Mouse (Mus musculus) midbrain, embryonic 16.5 days (tissue): ENCODE data around the gene Pih1d2. TPM values are rescaled to one million over a fixed set of nuclear protein-coding genes. Genes with fewer than 3 reads are reported as not detected.

Source experiments
- ATAC-seq: fragments of 200-750 bp; cut with Nextera tagmentation; 2 replicates; pipeline ENCODE4 v1.8.0; 2017; ENCODE audit warnings: moderate TSS enrichment
- H3K27ac ChIP-seq: fragments of 300-500 bp; sonication (generic); 2 replicates; pipeline ENCODE4 v1.5.1; 2014; ENCODE audit warnings: mild to moderate bottlenecking, low read length, mixed read lengths
- H3K27me3 ChIP-seq: fragments of 300-500 bp; sonication (generic); 2 replicates; pipeline ENCODE4 v1.6.1; 2014; ENCODE audit warnings: low read depth, low read length, mixed read lengths; ENCODE audit not compliant: control insufficient read depth, insufficient read depth
- H3K36me3 ChIP-seq: fragments of 300-500 bp; sonication (generic); 2 replicates; pipeline ENCODE4 v1.6.1; 2014; ENCODE audit warnings: mild to moderate bottlenecking, low read length, moderate library complexity, mixed read lengths; ENCODE audit not compliant: control insufficient read depth, insufficient read depth
- H3K4me1 ChIP-seq: fragments of 300-500 bp; sonication (generic); 2 replicates; pipeline ENCODE4 v1.6.1; 2014; ENCODE audit warnings: mild to moderate bottlenecking, low read length, mixed read lengths; ENCODE audit not compliant: control insufficient read depth, insufficient read depth
- H3K4me2 ChIP-seq: fragments of 300-500 bp; sonication (generic); 2 replicates; pipeline ENCODE4 v1.6.1; 2014; ENCODE audit warnings: mild to moderate bottlenecking, low read length, mixed read lengths
- H3K4me3 ChIP-seq: fragments of 300-500 bp; sonication (generic); 2 replicates; pipeline ENCODE4 v1.5.1; 2014; ENCODE audit warnings: low read depth, mild to moderate bottlenecking, low read length, moderate library complexity, mixed read lengths
- H3K9ac ChIP-seq: fragments of 300-500 bp; sonication (generic); 2 replicates; pipeline ENCODE4 v1.6.1; 2014; ENCODE audit warnings: low read depth, low read length, mixed read lengths
- H3K9me3 ChIP-seq: fragments of 300-500 bp; sonication (generic); replicated peaks from 2 replicates; pipeline ENCODE4 v1.6.1; 2014; ENCODE audit warnings: mild to moderate bottlenecking, low read length, mixed read lengths; ENCODE audit not compliant: control insufficient read depth, poor library complexity, severe bottlenecking
- WGBS: fragments of 180-500 bp; shearing (Covaris S2); extraction: QIAGEN DNeasy Blood & Tissue Kit; methylation state at CpG from one replicate; pipeline ENCODE4 v1.1.7; 2014; 5-methylcytosine and 5-hydroxymethylcytosine counted together
- polyA plus RNA-seq: library from polyadenylated mRNA; unstranded; fragments of >200 nt; fragmentation: Nextera tagmentation; extraction: Ambion mirVana; gene quantifications from 2 replicates; pipeline ENCODE4 v1.2.1, GENCODE M21; 2015

The Pih1d2 gene
- polyA plus RNA-seq, 1 experiment from 2014 or later: 5.7 TPM

GRCm38 (mm10) chr9:50650503-50650902, 33.4 kb downstream of the Pih1d2 start:
- Histone ChIP-seq H3K27me3 (no peaks in the 10 kb centered on the region), H3K36me3 (peaks cover 41% of the 10 kb centered on the region), H3K27ac (no peak overlapping the region), H3K4me2 (no peak overlapping the region), H3K9ac (no peak overlapping the region), H3K9me3 (no peaks in the 10 kb centered on the region), H3K4me3 (no peak overlapping the region), H3K4me1 (no peaks in the 10 kb centered on the region)
- no peak for ATAC-seq
- WGBS: 96% methylated on average over 10 of the region's 10 CpGs

DNA sequence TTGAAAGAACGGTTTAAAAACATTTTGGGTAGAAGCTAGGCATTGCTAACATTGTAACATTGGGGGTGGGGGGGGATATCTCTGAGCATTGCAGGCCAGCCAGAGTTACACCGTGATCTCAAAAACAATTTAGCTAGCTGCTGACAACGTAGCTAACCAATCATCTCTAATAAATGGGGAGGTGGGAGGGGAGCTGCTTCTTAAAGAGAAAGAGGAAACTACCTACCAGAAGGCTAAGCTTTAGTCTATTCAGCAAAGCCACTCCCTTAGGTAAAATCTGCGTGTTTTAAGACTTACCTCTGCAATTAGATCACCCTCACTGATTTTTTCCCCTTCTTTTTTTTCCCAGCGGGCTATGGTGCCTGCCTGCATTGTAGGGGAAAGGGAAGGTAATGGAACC, 41.3 kb downstream of the Pih1d2 start:
- Histone ChIP-seq H3K9ac (peak overlapping the region; percentile 87), H3K36me3 (0 out of 2 replicates have a peak, but pooled peaks cover 2% of the 10 kb centered on the region), H3K27me3 (no peaks in the 10 kb centered on the region), H3K27ac (no peak overlapping the region), H3K4me1 (peaks cover 14% of the 10 kb centered on the region), H3K4me2 (peak overlapping the region; percentile 85), H3K9me3 (no peaks in the 10 kb centered on the region), H3K4me3 (peak overlapping the region; percentile 65)
- WGBS: 26% methylated on average over 5 of the region's 5 CpGs
- no peak for ATAC-seq

GRCm38 (mm10) chr9:50658941-50659388, 41.8 kb downstream of the Pih1d2 start:
- H3K27ac ChIP-seq: peak overlapping the region; percentile 86
- ATAC-seq: peak; percentile 83; the same call in 1 of the 2 replicates
- peak overlapping the region; percentile 85 for H3K4me2 ChIP-seq
- no peaks in the 10 kb centered on the region for H3K9me3 ChIP-seq
- peaks cover 14% of the 10 kb centered on the region for H3K4me1 ChIP-seq
- peak overlapping the region; percentile 87 for H3K9ac ChIP-seq
- no peaks in the 10 kb centered on the region for H3K36me3 ChIP-seq
- under 1% methylated on average over 28 of the region's 28 CpGs for WGBS
- peak overlapping the region; percentile 65 for H3K4me3 ChIP-seq
- no peaks in the 10 kb centered on the region for H3K27me3 ChIP-seq

GRCm38 (mm10) chr9:50659392-50660217, 42.5 kb downstream of the Pih1d2 start, which contains the start of gene Dlat:
Gene Dlat, minus strand, starts transcription at chr9:50659780.
- Histone ChIP-seq H3K4me2 (peak within 1 kb of the TSS; percentile 85), H3K4me1 (peaks cover 14% of the 10 kb centered on the region), H3K27ac (peak within 1 kb of the TSS; percentile 86), H3K9me3 (no peaks in the 10 kb centered on the region), H3K27me3 (no peaks in the 10 kb centered on the region), H3K36me3 (no peaks in the 10 kb centered on the region), H3K4me3 (peak within 1 kb of the TSS; percentile 65), H3K9ac (peak within 1 kb of the TSS; percentile 87)
- WGBS: under 1% methylated on average over 61 of the region's 63 CpGs
- ATAC-seq: peak; percentile 94

- Histone ChIP-seq H3K9ac (peak overlapping the region; percentile 87), H3K36me3 (peaks cover 6% of the 10 kb centered on the region; the same call in 1 of the 2 replicates), H3K4me2 (peak overlapping the region; percentile 85), H3K4me1 (peaks cover 14% of the 10 kb centered on the region), H3K4me3 (peak overlapping the region; percentile 65; the same call in 1 of the 2 replicates), H3K27me3 (no peaks in the 10 kb centered on the region), H3K27ac (no peak overlapping the region), H3K9me3 (no peaks in the 10 kb centered on the region)
- ATAC-seq: no peak
- WGBS: 20% methylated on average over 12 of the region's 12 CpGs
These were observed 43.3 kb downstream of the Pih1d2 start for GRCm38 (mm10) chr9:50660431-50660830.

- Histone ChIP-seq H3K4me3 (no peak overlapping the region), H3K27me3 (no peaks in the 10 kb centered on the region), H3K27ac (no peak overlapping the region), H3K4me2 (no peak overlapping the region), H3K36me3 (peaks cover 18% of the 10 kb centered on the region), H3K9me3 (no peaks in the 10 kb centered on the region), H3K9ac (no peak overlapping the region), H3K4me1 (peaks cover 4% of the 10 kb centered on the region; the same call in 1 of the 2 replicates)
- WGBS: 94% methylated on average over 5 of the region's 5 CpGs
- no peak for ATAC-seq
These were observed 47.7 kb downstream of the Pih1d2 start for GRCm38 (mm10) chr9:50664826-50665225.

DNA sequence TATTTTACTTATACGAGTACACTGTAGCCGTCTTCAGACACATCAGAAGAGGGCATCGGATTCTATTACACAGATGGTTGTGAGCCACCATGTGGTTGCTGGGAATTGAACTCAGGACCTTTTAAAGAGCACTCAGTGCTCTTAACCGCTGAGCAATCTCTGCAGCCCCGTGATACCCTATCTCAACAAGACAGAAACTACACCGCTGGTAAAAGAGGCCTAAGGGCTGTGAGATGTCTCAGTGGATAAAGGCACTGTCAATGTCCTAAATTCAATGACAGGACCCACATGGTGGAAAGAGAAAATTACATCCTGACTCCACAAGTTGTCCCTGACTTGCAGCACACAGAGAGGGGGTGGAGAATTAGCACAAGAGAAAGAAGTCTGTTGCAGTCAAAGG, 49.3 kb downstream of the Pih1d2 start:
- Histone ChIP-seq H3K27ac (no peak overlapping the region), H3K9ac (no peak overlapping the region), H3K9me3 (no peaks in the 10 kb centered on the region), H3K36me3 (peaks cover 18% of the 10 kb centered on the region), H3K4me3 (no peak overlapping the region), H3K27me3 (no peaks in the 10 kb centered on the region), H3K4me2 (no peak overlapping the region), H3K4me1 (no peaks in the 10 kb centered on the region)
- ATAC-seq: no peak
- 93% methylated on average over 6 of the region's 6 CpGs for WGBS

DNA sequence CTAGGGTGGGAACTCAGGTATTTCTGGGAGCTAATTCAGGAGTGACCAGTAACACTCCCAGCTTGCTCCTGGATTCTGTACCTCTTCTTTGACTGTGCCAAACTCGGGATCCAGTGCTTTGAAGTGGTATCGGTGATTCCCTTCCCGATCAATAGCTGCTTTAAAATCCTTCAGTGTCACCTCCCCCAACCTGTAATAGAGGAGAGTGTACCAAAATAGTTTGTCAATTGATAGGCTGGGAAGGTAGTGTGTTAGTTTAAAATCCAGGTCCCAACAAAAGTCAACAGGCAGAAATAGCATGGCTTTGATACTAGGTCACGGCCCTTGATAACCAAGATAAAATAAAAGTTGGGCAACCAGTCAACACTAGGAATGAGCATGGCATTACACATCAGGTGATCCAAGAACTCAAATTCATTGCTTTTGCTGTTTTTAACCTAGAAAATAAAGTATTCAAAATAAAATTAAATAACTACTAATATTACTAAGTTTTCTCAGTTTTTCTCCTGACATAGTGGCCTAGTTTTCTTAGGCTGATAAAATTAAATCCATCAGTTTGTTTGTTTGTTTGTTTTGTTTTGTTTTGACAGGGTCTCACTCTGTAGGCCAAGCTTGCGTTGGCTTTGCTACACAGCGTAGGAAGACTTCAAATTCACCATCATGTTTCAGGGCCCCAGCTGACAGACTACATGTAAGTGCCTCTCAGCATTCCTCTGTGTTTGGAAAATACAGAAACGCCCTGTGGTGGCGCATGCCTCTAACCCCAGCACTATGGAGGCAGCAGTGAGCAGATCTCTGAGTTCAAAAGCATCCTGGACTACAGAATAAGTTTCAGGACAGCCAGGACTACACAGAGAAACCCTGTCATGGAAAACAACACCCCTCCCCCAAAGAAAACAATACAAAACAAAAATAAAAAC, 50.7 kb downstream of the Pih1d2 start:
- Histone ChIP-seq H3K4me3 (no peak overlapping the region), H3K27me3 (no peaks in the 10 kb centered on the region), H3K4me2 (no peak overlapping the region), H3K36me3 (peaks cover 18% of the 10 kb centered on the region), H3K9ac (no peak overlapping the region), H3K9me3 (no peaks in the 10 kb centered on the region), H3K4me1 (no peaks in the 10 kb centered on the region), H3K27ac (no peak overlapping the region)
- no peak for ATAC-seq
- 80% methylated on average over 8 of the region's 8 CpGs for WGBS
